ENCODE assay signal across 22 mouse cellular contexts in genomic region chr15:103496204-103497140, GRCm38 (mm10). TPM values are rescaled to one million over a fixed set of nuclear protein-coding genes. Genes with fewer than 3 reads are reported as not detected.
DNase-seq lines count a peak whose midpoint lies in the region; ATAC-seq and TF ChIP-seq lines count a peak whose summit lies in the region.
"Had no signal": no experiment of that assay in that cellular context is flagged by ENCODE, and none has a peak within 500 bp of the region (broad histone marks: within the 10 kb centered on the region; RNA-seq: fewer than 3 reads in every experiment).

No protein-coding gene starts in this region.

- no peaks in the 10 kb centered on the region for H3K27me3 ChIP-seq in midbrain, embryonic 11.5 days (ENCODE audit: control insufficient read depth, insufficient read depth, low read length)
- no peaks in the 10 kb centered on the region for H3K27me3 ChIP-seq in midbrain, embryonic 15.5 days (replicated peaks)
- no peaks in the 10 kb centered on the region for H3K27me3 ChIP-seq in myocyte (ENCODE audit: control insufficient read depth, insufficient read depth, insufficient read length)
- H3K27me3 ChIP-seq: liver, embryonic 13.5 days; megakaryocyte, embryonic 14.5 days had no signal

- no peak overlapping the region for H3K9ac ChIP-seq in midbrain, embryonic 11.5 days (ENCODE audit: low read length)
- H3K9ac ChIP-seq in midbrain, embryonic 15.5 days, result no peak overlapping the region
- H3K9ac ChIP-seq: embryonic facial prominence, embryonic 12.5 days; liver, embryonic 13.5 days had no signal

- no peaks in the 10 kb centered on the region for H3K9me3 ChIP-seq in midbrain, embryonic 11.5 days (ENCODE audit: control insufficient read depth, low read length)
- H3K9me3 ChIP-seq in midbrain, embryonic 15.5 days, result no peaks in the 10 kb centered on the region
- H3K9me3 ChIP-seq: embryonic facial prominence, embryonic 12.5 days; heart, embryonic 10.5 days; liver, embryonic 13.5 days; megakaryocyte, embryonic 14.5 days had no signal

- H3K4me3 ChIP-seq in midbrain, embryonic 11.5 days (ENCODE audit: low read depth, low read length), result no peak overlapping the region
- no peak overlapping the region for H3K4me3 ChIP-seq in midbrain, embryonic 15.5 days
- no peak overlapping the region for H3K4me3 ChIP-seq in myocyte
- H3K4me3 ChIP-seq: embryonic facial prominence, embryonic 12.5 days; heart, embryonic 10.5 days; liver, embryonic 13.5 days; megakaryocyte, embryonic 14.5 days had no signal

- peak; percentile 83 to 88 for DNase-seq in adrenal gland, adult (ENCODE audit: inconsistent age in 2 of 2, low spot score in 1 of 2)
- DNase-seq in adrenal gland, postnatal 4 days (ENCODE audit: low spot score in 2 of 2), result no peak
- peak; percentile 69 for DNase-seq in midbrain, embryonic 11.5 days (ENCODE audit: low spot score, missing footprints)
- DNase-seq in adrenal gland, postnatal 10 days, result peak; percentile 54
- no peak for DNase-seq in left cerebral cortex, postnatal 25 days (ENCODE audit: low spot score in 2 of 2)
- DNase-seq in left cerebral cortex, adult 8-10 months (ENCODE audit: low spot score in 2 of 2), result no peak
- DNase-seq: cerebellum, postnatal 36 days; gastrocnemius, postnatal 14 days; heart, postnatal 36 days; kidney, adult 2 months; kidney, postnatal 25 days; liver, embryonic 13.5 days; right cerebral cortex, postnatal 25 days had no signal

- no peak for TF ChIP-seq POLR2A in myocyte (IDR thresholded peaks at IDR 0.05; ENCODE audit: insufficient read length, low read depth)

- H3K4me2 ChIP-seq in midbrain, embryonic 11.5 days, result no peak overlapping the region
- no peak overlapping the region for H3K4me2 ChIP-seq in midbrain, embryonic 15.5 days
- peak overlapping the region; percentile 75 for H3K4me2 ChIP-seq in myocyte (ENCODE audit: low read depth)
- H3K4me2 ChIP-seq: embryonic facial prominence, embryonic 12.5 days; liver, embryonic 13.5 days had no signal

- 0 out of 2 replicates have a peak, but pooled peaks cover 5% of the 10 kb centered on the region for H3K4me1 ChIP-seq in midbrain, embryonic 11.5 days (ENCODE audit: control insufficient read depth, insufficient read depth, low read length)
- H3K4me1 ChIP-seq in midbrain, embryonic 15.5 days, result peaks cover 19% of the 10 kb centered on the region
- H3K4me1 ChIP-seq: liver, embryonic 13.5 days had no signal

- 81% methylated on average over 10 of the region's 10 CpGs for WGBS in midbrain, embryonic 11.5 days
- 79% methylated on average over 10 of the region's 10 CpGs for WGBS in midbrain, embryonic 15.5 days

- no peaks in the 10 kb centered on the region for H3K79me2 ChIP-seq in myocyte (ENCODE audit: control insufficient read depth, insufficient read depth)

- no peaks in the 10 kb centered on the region for H3K36me3 ChIP-seq in midbrain, embryonic 11.5 days (ENCODE audit: control insufficient read depth, insufficient read depth, low read length)
- no peaks in the 10 kb centered on the region for H3K36me3 ChIP-seq in midbrain, embryonic 15.5 days (replicated peaks)
- no peaks in the 10 kb centered on the region for H3K36me3 ChIP-seq in myocyte (ENCODE audit: control insufficient read depth, insufficient read depth)
- H3K36me3 ChIP-seq: embryonic facial prominence, embryonic 12.5 days; heart, embryonic 10.5 days; liver, embryonic 13.5 days had no signal

- intact Hi-C loops in left cerebral cortex, postnatal 25 days (cut with DNase I), result no loop called here

- no peak overlapping the region for H3K27ac ChIP-seq in midbrain, embryonic 11.5 days (ENCODE audit: low read depth, low read length)
- no peak overlapping the region for H3K27ac ChIP-seq in midbrain, embryonic 15.5 days
- H3K27ac ChIP-seq: embryonic facial prominence, embryonic 12.5 days; heart, embryonic 10.5 days; liver, embryonic 13.5 days had no signal

- no peak overlapping the region for H3ac ChIP-seq in myocyte (ENCODE audit: control insufficient read depth, insufficient read length)

- no peak for ATAC-seq in midbrain, embryonic 11.5 days (ENCODE audit: low FRiP score)
- ATAC-seq in midbrain, embryonic 15.5 days (replicated peaks), result no peak

TF ChIP-seq in myocyte, 11 proteins besides CTCF, POLR2A, EP300 and RAD21:
- TF ChIP-seq MYOD1 (IDR thresholded peaks at IDR 0.05; ENCODE audit: control insufficient read depth in 1 of 3, insufficient read length in 2 of 3, low read depth in 2 of 3) (peak in 2 of 3 experiments; percentile 1 to 37), MYOG (IDR thresholded peaks at IDR 0.05; ENCODE audit: control insufficient read depth in 1 of 3, insufficient read depth in 1 of 3, insufficient read length in 2 of 3, low read depth in 2 of 3) (peak in 1 of 3 experiments; percentile 43), SRF (IDR thresholded peaks at IDR 0.05; ENCODE audit: control insufficient read depth, insufficient read length, low read depth) (no peak), CEBPB (IDR thresholded peaks at IDR 0.05; ENCODE audit: insufficient read depth, poor library complexity, severe bottlenecking) (no peak), E2F4 (IDR thresholded peaks at IDR 0.05; ENCODE audit: insufficient read depth) (no peak), REST (IDR thresholded peaks at IDR 0.05; ENCODE audit: insufficient read depth, insufficient read length) (no peak), TCF3 (IDR thresholded peaks at IDR 0.05; ENCODE audit: insufficient read length, low read depth) (no peak), MAX (IDR thresholded peaks at IDR 0.05; ENCODE audit: low read depth) (peak; percentile 23), USF1 (IDR thresholded peaks at IDR 0.05; ENCODE audit: low read depth) (peak; percentile 23), POLR2AphosphoS2 (IDR thresholded peaks at IDR 0.05; ENCODE audit: insufficient read length, low read depth) (no peak)

RNA-seq across cellular contexts. Expression of gene Pde1b, which starts 6.4 kb away (rescaled TPM):
- total RNA-seq in adrenal gland, postnatal 4 days (2021), result 1 to 10 TPM; 5.1 to 5.6 TPM
- polyA plus RNA-seq in midbrain, embryonic 11.5 days (2014; fragmentation: Nextera tagmentation; extraction: Ambion mirVana), result 31.8 and 35.6 TPM in 2 replicates
- 87.2 and 87.4 TPM in 2 replicates for polyA plus RNA-seq in midbrain, embryonic 15.5 days (2015; fragmentation: Nextera tagmentation; extraction: Ambion mirVana)
- total RNA-seq in adrenal gland, postnatal 10 days (2021), result 1 to 10 TPM; 5.6 to 9.4 TPM
- 0.83 TPM for polyA plus RNA-seq in myocyte (2012; fragmentation: generic; extraction: Trizol)
- total RNA-seq in left cerebral cortex, postnatal 25 days (2021), result 100 to 1,000 TPM; 124 to 227 TPM
- total RNA-seq in left cerebral cortex, adult 8-10 months (2022), result 100 to 1,000 TPM; 284 to 347 (median 325) TPM

RNA-seq across cellular contexts. Expression of gene Ppp1r1a, which starts 41.3 kb away (rescaled TPM):
- total RNA-seq in adrenal gland, postnatal 4 days (2021), result 10 to 100 TPM; 12.8 to 13.8 TPM
- 56.4 and 62.7 TPM in 2 replicates for polyA plus RNA-seq in midbrain, embryonic 11.5 days (2014; fragmentation: Nextera tagmentation; extraction: Ambion mirVana)
- polyA plus RNA-seq in midbrain, embryonic 15.5 days (2015; fragmentation: Nextera tagmentation; extraction: Ambion mirVana), result 135 and 139 TPM in 2 replicates
- 10 to 100 TPM; 23.0 to 37.4 TPM for total RNA-seq in adrenal gland, postnatal 10 days (2021)
- polyA plus RNA-seq in myocyte (2012; fragmentation: generic; extraction: Trizol), result not detected
- 100 to 1,000 TPM; 155 to 157 TPM for total RNA-seq in left cerebral cortex, postnatal 25 days (2021)
- 100 to 1,000 TPM; 127 to 151 (median 142) TPM for total RNA-seq in left cerebral cortex, adult 8-10 months (2022)

RNA-seq across cellular contexts. Expression of gene Nckap1l, which starts 42.9 kb away (rescaled TPM):
- total RNA-seq in adrenal gland, postnatal 4 days (2021), result 1 to 10 TPM; 4.6 to 6.1 TPM
- polyA plus RNA-seq in midbrain, embryonic 11.5 days (2014; fragmentation: Nextera tagmentation; extraction: Ambion mirVana), result 2.4 and 2.7 TPM in 2 replicates
- polyA plus RNA-seq in midbrain, embryonic 15.5 days (2015; fragmentation: Nextera tagmentation; extraction: Ambion mirVana), result 1.8 and 1.9 TPM in 2 replicates
- total RNA-seq in adrenal gland, postnatal 10 days (2021), result 1 to 10 TPM; 6.4 to 7.2 TPM
- 0.90 TPM for polyA plus RNA-seq in myocyte (2012; fragmentation: generic; extraction: Trizol)
- total RNA-seq in left cerebral cortex, postnatal 25 days (2021), result 10 to 100 TPM; 10.6 to 11.5 TPM
- total RNA-seq in left cerebral cortex, adult 8-10 months (2022), result 10 to 100 TPM in 2 of 4 experiments, 1 to 10 TPM in 2; 8.7 to 19.2 (median 13.3) TPM

RNA-seq across cellular contexts. Expression of gene Gtsf2, which starts 48.2 kb away (rescaled TPM):
- total RNA-seq in adrenal gland, postnatal 4 days (2021), result not detected
- polyA plus RNA-seq in midbrain, embryonic 11.5 days (2014; fragmentation: Nextera tagmentation; extraction: Ambion mirVana), result 0.23 TPM in 1 of 2 replicates, not detected in the other
- not detected in 2 replicates for polyA plus RNA-seq in midbrain, embryonic 15.5 days (2015; fragmentation: Nextera tagmentation; extraction: Ambion mirVana)
- total RNA-seq in adrenal gland, postnatal 10 days (2021), result not detected
- polyA plus RNA-seq in myocyte (2012; fragmentation: generic; extraction: Trizol), result not detected
- total RNA-seq in left cerebral cortex, postnatal 25 days (2021), result not detected
- total RNA-seq in left cerebral cortex, adult 8-10 months (2022), result not detected
- total RNA-seq: gastrocnemius, postnatal 14 days; heart, postnatal 36 days; layer of hippocampus, postnatal 25 days had no signal
- polyA plus RNA-seq: embryonic facial prominence, embryonic 12.5 days; frontal cortex, adult 2 months; heart, embryonic 10.5 days; kidney, adult 2 months; limb, embryonic 11.5 days; liver, embryonic 13.5 days; lung, embryonic 16.5 days had no signal

Comparison
In these comparisons a context has a peak if more than half of its experiments do, and no peak if none do; other contexts are left out.
1. DNase-seq: peak in adrenal gland, adult (2 of 2), midbrain, embryonic 11.5 days (single experiment) and adrenal gland, postnatal 10 days (single experiment); none in adrenal gland, postnatal 4 days (0 of 2), left cerebral cortex, postnatal 25 days (0 of 2) and left cerebral cortex, adult 8-10 months (0 of 2).
2. RNA of gene Pde1b, which starts 6.4 kb away (total RNA-seq): 284 to 347 TPM in left cerebral cortex, adult 8-10 months and 124 to 227 TPM in left cerebral cortex, postnatal 25 days; 5.6 to 9.4 TPM in adrenal gland, postnatal 10 days and 5.1 to 5.6 TPM in adrenal gland, postnatal 4 days; every median in the first group is over 10 times any median in the second.